Mouse (Mus musculus): ENCODE measurements at regions not wholly inside any gene's neighbourhood (a gene's known extent, or its start where the extent isn't known, plus 50 kb on each side); places are given as distances from the start of the nearest gene placed in this dataset.

DNA sequence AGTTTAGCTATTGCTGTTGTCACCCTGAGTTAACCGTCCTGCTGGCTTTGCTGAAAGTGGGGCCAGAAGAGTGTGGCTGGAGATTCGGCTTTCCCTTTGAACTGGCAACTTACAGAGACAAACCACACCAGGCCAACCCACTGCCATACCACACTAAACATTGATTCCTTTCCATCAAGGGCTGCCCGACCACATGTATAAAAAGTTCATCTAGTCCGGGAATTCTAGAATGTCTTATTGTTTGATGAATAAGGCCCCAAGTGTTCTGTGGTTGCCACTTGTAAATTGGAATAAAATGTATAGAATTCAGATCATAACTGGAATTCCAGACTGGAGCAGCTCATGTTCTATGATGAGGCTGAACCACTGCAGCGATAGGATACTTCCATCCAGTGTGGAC, 381.0 kb upstream of the Ubash3b start:
- TF ChIP-seq EP300 (IDR thresholded peaks at IDR 0.05; ENCODE audit: low read depth), result no peak
- no peak for TF ChIP-seq CTCF (IDR thresholded peaks at IDR 0.05; ENCODE audit: low read depth)
- Histone ChIP-seq H3K9ac (replicated peaks) (no peak overlapping the region), H3K27me3 (ENCODE audit: control insufficient read depth, insufficient read depth, low read length) (no peaks in the 10 kb centered on the region), H3K36me3 (replicated peaks; ENCODE audit: control insufficient read depth, insufficient read depth, low read depth) (no peaks in the 10 kb centered on the region), H3K27ac (no peak overlapping the region), H3K9me3 (ENCODE audit: control insufficient read depth, low read length) (no peaks in the 10 kb centered on the region), H3K4me2 (ENCODE audit: low read depth) (no peak overlapping the region), H3K4me3 (ENCODE audit: insufficient read depth in 1 of 2, low read depth in 2 of 2, low read length in 2 of 2) (no peak overlapping the region), H3K4me1 (replicated peaks; ENCODE audit: control insufficient read depth in 2 of 2, insufficient read depth in 2 of 2, low read length in 1 of 2) (no peaks in the 10 kb centered on the region)
- 60% methylated on average over 5 of the region's 5 CpGs for WGBS (ENCODE audit: insufficient replicate concordance)
- no peak for ATAC-seq (ENCODE audit: insufficient read depth)
- no peak for DNase-seq (ENCODE audit: low read depth in 3 of 3, low spot score in 3 of 3)

DNA sequence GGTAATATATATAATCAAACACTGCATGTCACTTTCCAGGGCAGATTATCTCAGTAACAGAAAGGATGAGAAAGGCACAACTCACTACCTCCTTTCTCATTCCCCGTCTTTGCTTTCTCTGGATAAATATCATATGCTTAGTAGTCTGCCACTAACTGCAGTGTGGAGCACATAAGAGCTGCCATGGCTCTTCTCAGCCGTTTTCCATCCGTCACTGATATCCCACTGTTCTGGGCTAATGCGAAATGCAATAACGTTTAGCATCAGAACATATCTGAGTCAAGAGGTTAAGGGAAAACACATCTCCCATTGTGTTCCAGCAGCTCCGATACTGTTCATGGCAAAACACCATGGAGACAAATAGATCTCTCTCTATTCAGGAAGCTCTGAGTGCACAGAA, 379.8 kb upstream of the Ubash3b start:
- Histone ChIP-seq H3K9ac (replicated peaks) (no peak overlapping the region), H3K9me3 (ENCODE audit: control insufficient read depth, low read length) (no peaks in the 10 kb centered on the region), H3K4me3 (ENCODE audit: insufficient read depth in 1 of 2, low read depth in 2 of 2, low read length in 2 of 2) (no peak overlapping the region), H3K36me3 (replicated peaks; ENCODE audit: control insufficient read depth, insufficient read depth, low read depth) (no peaks in the 10 kb centered on the region), H3K4me1 (replicated peaks; ENCODE audit: control insufficient read depth in 2 of 2, insufficient read depth in 2 of 2, low read length in 1 of 2) (no peaks in the 10 kb centered on the region), H3K27me3 (ENCODE audit: control insufficient read depth, insufficient read depth, low read length) (no peaks in the 10 kb centered on the region), H3K27ac (no peak overlapping the region), H3K4me2 (ENCODE audit: low read depth) (no peak overlapping the region)
- ATAC-seq (ENCODE audit: insufficient read depth) (no peak), DNase-seq (ENCODE audit: low read depth in 3 of 3, low spot score in 3 of 3) (no peak)
- TF ChIP-seq EP300 (IDR thresholded peaks at IDR 0.05; ENCODE audit: low read depth) (no peak), CTCF (IDR thresholded peaks at IDR 0.05; ENCODE audit: low read depth) (no peak)
- WGBS (ENCODE audit: insufficient replicate concordance), result 72% methylated on average over 6 of the region's 6 CpGs

- DNase-seq (ENCODE audit: low read depth in 3 of 3, low spot score in 3 of 3), result no peak
- H3K9ac ChIP-seq (replicated peaks), result no peak overlapping the region
- 0 out of 4 replicates have a peak, but pooled peaks cover 0 to 2% of the 10 kb centered on the region in 2 experiments for H3K4me1 ChIP-seq (replicated peaks; ENCODE audit: control insufficient read depth in 2 of 2, insufficient read depth in 2 of 2, low read length in 1 of 2)
- H3K27ac ChIP-seq, result no peak overlapping the region
- H3K9me3 ChIP-seq (ENCODE audit: control insufficient read depth, low read length), result no peaks in the 10 kb centered on the region
- ATAC-seq (ENCODE audit: insufficient read depth), result no peak
- H3K4me2 ChIP-seq (ENCODE audit: low read depth), result peak overlapping the region; percentile 11; the same call in 1 of the 2 replicates
- no peaks in the 10 kb centered on the region for H3K36me3 ChIP-seq (replicated peaks; ENCODE audit: control insufficient read depth, insufficient read depth, low read depth)
- no peaks in the 10 kb centered on the region for H3K27me3 ChIP-seq (ENCODE audit: control insufficient read depth, insufficient read depth, low read length)
- H3K4me3 ChIP-seq (ENCODE audit: insufficient read depth in 1 of 2, low read depth in 2 of 2, low read length in 2 of 2), result no peak overlapping the region
- TF ChIP-seq CTCF (IDR thresholded peaks at IDR 0.05; ENCODE audit: low read depth) (no peak), EP300 (IDR thresholded peaks at IDR 0.05; ENCODE audit: low read depth) (no peak)
- WGBS (ENCODE audit: insufficient replicate concordance), result 34% methylated on average over 3 of the region's 3 CpGs
These were observed 371.3 kb upstream of the Ubash3b start for GRCm38 (mm10) chr9:41532786-41533185.

GRCm38 (mm10) chr9:41532290-41532689, 370.8 kb upstream of the Ubash3b start:
- H3K4me1 ChIP-seq (replicated peaks; ENCODE audit: control insufficient read depth in 2 of 2, insufficient read depth in 2 of 2, low read length in 1 of 2), result 0 out of 4 replicates have a peak, but pooled peaks cover 0 to 2% of the 10 kb centered on the region in 2 experiments
- no peaks in the 10 kb centered on the region for H3K9me3 ChIP-seq (ENCODE audit: control insufficient read depth, low read length)
- TF ChIP-seq CTCF (IDR thresholded peaks at IDR 0.05; ENCODE audit: low read depth), result no peak
- TF ChIP-seq EP300 (IDR thresholded peaks at IDR 0.05; ENCODE audit: low read depth), result no peak
- ATAC-seq (ENCODE audit: insufficient read depth) (no peak), DNase-seq (ENCODE audit: low read depth in 3 of 3, low spot score in 3 of 3) (no peak)
- no peak overlapping the region for H3K9ac ChIP-seq (replicated peaks)
- H3K27me3 ChIP-seq (ENCODE audit: control insufficient read depth, insufficient read depth, low read length), result no peaks in the 10 kb centered on the region
- WGBS (ENCODE audit: insufficient replicate concordance), result 58% methylated on average over 7 of the region's 7 CpGs
- H3K36me3 ChIP-seq (replicated peaks; ENCODE audit: control insufficient read depth, insufficient read depth, low read depth), result no peaks in the 10 kb centered on the region
- H3K4me2 ChIP-seq (ENCODE audit: low read depth), result peak overlapping the region; percentile 11; the same call in 1 of the 2 replicates
- H3K27ac ChIP-seq, result no peak overlapping the region
- no peak overlapping the region for H3K4me3 ChIP-seq (ENCODE audit: insufficient read depth in 1 of 2, low read depth in 2 of 2, low read length in 2 of 2)

DNA sequence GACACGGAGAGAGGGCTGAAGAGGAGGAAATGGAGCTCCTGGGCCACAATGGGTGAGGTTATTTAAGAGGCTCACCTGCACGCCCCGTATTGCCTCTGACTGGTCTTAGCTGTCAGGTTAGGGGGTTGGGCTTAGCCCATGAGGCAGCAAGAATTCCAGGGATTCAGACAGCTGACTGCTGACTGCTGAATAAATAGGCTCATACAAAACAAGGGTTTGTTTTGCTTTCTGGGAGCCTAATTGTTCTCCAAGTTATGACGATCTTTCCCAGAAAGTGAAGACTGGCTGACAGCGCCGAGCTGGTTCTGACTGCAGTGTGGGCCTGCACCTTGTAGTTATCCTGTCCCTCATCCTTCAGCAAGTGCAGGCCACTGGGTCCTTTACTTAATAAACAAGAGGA, 370.1 kb upstream of the Ubash3b start:
- DNase-seq (ENCODE audit: low read depth in 3 of 3, low spot score in 3 of 3), result no peak
- Histone ChIP-seq H3K36me3 (replicated peaks; ENCODE audit: control insufficient read depth, insufficient read depth, low read depth) (no peaks in the 10 kb centered on the region), H3K4me1 (replicated peaks; ENCODE audit: control insufficient read depth in 2 of 2, insufficient read depth in 2 of 2, low read length in 1 of 2) (0 out of 4 replicates have a peak, but pooled peaks cover 0 to 2% of the 10 kb centered on the region in 2 experiments), H3K27me3 (ENCODE audit: control insufficient read depth, insufficient read depth, low read length) (no peaks in the 10 kb centered on the region), H3K9ac (replicated peaks) (no peak overlapping the region), H3K4me2 (ENCODE audit: low read depth) (no peak overlapping the region), H3K27ac (no peak overlapping the region), H3K9me3 (ENCODE audit: control insufficient read depth, low read length) (no peaks in the 10 kb centered on the region), H3K4me3 (ENCODE audit: insufficient read depth in 1 of 2, low read depth in 2 of 2, low read length in 2 of 2) (no peak overlapping the region)
- no peak for ATAC-seq (ENCODE audit: insufficient read depth)
- TF ChIP-seq CTCF (IDR thresholded peaks at IDR 0.05; ENCODE audit: low read depth), result no peak
- no peak for TF ChIP-seq EP300 (IDR thresholded peaks at IDR 0.05; ENCODE audit: low read depth)
- 66% methylated on average over 6 of the region's 6 CpGs for WGBS (ENCODE audit: insufficient replicate concordance)

Data from liver, embryonic 14.5 days (tissue).